Mouse (Mus musculus) erythroblast, adult 5-6 weeks (primary cell): Measurements from ENCODE around the gene Gm10775. TPM values are rescaled to one million over a fixed set of nuclear protein-coding genes. Genes with fewer than 3 reads are reported as not detected.

Source experiments
- ATAC-seq: replicated peaks from 2 replicates; pipeline ENCODE4 v1.8.0; 2016; ENCODE audit warnings: moderate number of reproducible peaks, mild to moderate bottlenecking, moderate TSS enrichment, inconsistent platforms; ENCODE audit not compliant: poor library complexity, low FRiP score, severe bottlenecking
- total RNA-seq, 2 experiments: library from RNA; stranded (forward) in 1 of 2; stranded (reverse) in 1 of 2; fragments of 150-400 nt in 1 of 2; fragments of 200-764, 138-1000 nt in 1 of 2; gene quantifications; 2 replicates each; pipeline versions ENCODE4 v1.2.3 to v1.2.4; 2015 to 2017; ENCODE audit warnings: low replicate concordance in 2 of 2

Gene Gm10775
- total RNA-seq (2015; ENCODE audit: low replicate concordance) = not detected in 2 replicates
- total RNA-seq (2017; ENCODE audit: low replicate concordance) = not detected in 2 replicates

GRCm38 (mm10) chr13:65259239-65259638 is at the start of gene Gm10775:
Gene Gm10775 (plus strand): TSS chr13:65259539.
- no peak for ATAC-seq

- ATAC-seq = no peak
These were observed 33.4 kb upstream of the Gm10775 start for GRCm38 (mm10) chr13:65225945-65226344.

GRCm38 (mm10) chr13:65226657-65227056 is 32.7 kb upstream of the Gm10775 start:
- ATAC-seq = no peak

GRCm38 (mm10) chr13:65237211-65237610 is 22.1 kb upstream of the Gm10775 start:
- no peak for ATAC-seq

GRCm38 (mm10) chr13:65240509-65241098 is 18.7 kb upstream of the Gm10775 start:
- ATAC-seq = peak; percentile 85

- peak; percentile 83 for ATAC-seq
These were observed 18.2 kb upstream of the Gm10775 start for GRCm38 (mm10) chr13:65241099-65241626.

GRCm38 (mm10) chr13:65241627-65242318 is 17.6 kb upstream of the Gm10775 start:
- ATAC-seq = peak; percentile 63

GRCm38 (mm10) chr13:65242319-65242787 is 17.0 kb upstream of the Gm10775 start:
- no peak for ATAC-seq

GRCm38 (mm10) chr13:65243273-65243672 is 16.1 kb upstream of the Gm10775 start:
- ATAC-seq = no peak

- no peak for ATAC-seq
These were observed 974 bp upstream of the Gm10775 start for GRCm38 (mm10) chr13:65258175-65258954.

- no peak for ATAC-seq
These were observed 2.7 kb downstream of the Gm10775 start for GRCm38 (mm10) chr13:65262086-65262485.

GRCm38 (mm10) chr13:65277994-65278382 is 18.6 kb downstream of the Gm10775 start:
- ATAC-seq = no peak

GRCm38 (mm10) chr13:65278383-65279341 is 19.3 kb downstream of the Gm10775 start, which contains the start of gene Zfp369:
Gene Zfp369 (plus strand): TSS chr13:65278814.
- peak; percentile 99 for ATAC-seq

GRCm38 (mm10) chr13:65286771-65287170 is 27.4 kb downstream of the Gm10775 start:
- no peak for ATAC-seq

GRCm38 (mm10) chr13:65296354-65296753 is 37.0 kb downstream of the Gm10775 start:
- no peak for ATAC-seq
